Mouse (Mus musculus): ENCODE measurements around the gene Ppfia2.

- TF ChIP-seq E2F4 (IDR thresholded peaks at IDR 0.05; ENCODE audit: insufficient read depth) = no peak
- TF ChIP-seq POLR2A (IDR thresholded peaks at IDR 0.05; ENCODE audit: insufficient read length, low read depth) = no peak
- no peak for TF ChIP-seq POLR2AphosphoS2 (IDR thresholded peaks at IDR 0.05; ENCODE audit: insufficient read length, low read depth)
- no peak for TF ChIP-seq MYOD1 (IDR thresholded peaks at IDR 0.05; ENCODE audit: control insufficient read depth in 1 of 3, insufficient read length in 2 of 3, low read depth in 2 of 3)
- no peak for TF ChIP-seq MAX (IDR thresholded peaks at IDR 0.05; ENCODE audit: low read depth)
- no peak for TF ChIP-seq REST (IDR thresholded peaks at IDR 0.05; ENCODE audit: insufficient read depth, insufficient read length)
- no peak for TF ChIP-seq USF1 (IDR thresholded peaks at IDR 0.05; ENCODE audit: low read depth)
Measured at GRCm38 (mm10) chr10:106871847-106872246, 401.7 kb downstream of the Ppfia2 start.

All from myocyte (in vitro differentiated cells).